Mouse (Mus musculus) lung, embryonic 14.5 days (tissue): ENCODE data around the gene Trim26. TPM values are rescaled to one million over a fixed set of nuclear protein-coding genes. Genes with fewer than 3 reads are reported as not detected.
"Not testable (repeated sequence)": the region's sequence is repeated elsewhere in the genome, so short reads cannot be mapped to it uniquely, and the experiment has no call there.

ENCODE experiments used
- ATAC-seq: fragments of 200-750 bp; cut with Nextera tagmentation; 2 replicates; pipeline ENCODE4 v1.8.0; 2017; ENCODE audit warnings: mild to moderate bottlenecking, moderate TSS enrichment, moderate library complexity; ENCODE audit not compliant: insufficient read depth
- DNase-seq: peaks from one replicate; pipeline ENCODE4 v3.0.0-alpha.2; 2015
- H3K27ac ChIP-seq: fragments of 300-500 bp; sonication (generic); 2 replicates; pipeline ENCODE4 v1.5.1; 2014; ENCODE audit warnings: low read depth, mild to moderate bottlenecking, moderate library complexity
- H3K27me3 ChIP-seq: fragments of 300-500 bp; sonication (generic); 2 replicates; pipeline ENCODE4 v1.6.1; 2014; ENCODE audit warnings: low read length, control low read depth; ENCODE audit not compliant: insufficient read depth
- H3K36me3 ChIP-seq: fragments of 300-500 bp; sonication (generic); 2 replicates; pipeline ENCODE4 v1.6.1; 2014; ENCODE audit warnings: control low read depth; ENCODE audit not compliant: insufficient read depth
- H3K4me1 ChIP-seq: fragments of 300-500 bp; sonication (generic); 2 replicates; pipeline ENCODE4 v1.6.1; 2014; ENCODE audit warnings: antibody characterized with exemption, control low read depth; ENCODE audit not compliant: insufficient read depth
- H3K4me2 ChIP-seq: fragments of 300-500 bp; sonication (generic); 2 replicates; pipeline ENCODE4 v1.6.1; 2014; ENCODE audit warnings: mild to moderate bottlenecking
- H3K4me3 ChIP-seq: fragments of 300-500 bp; sonication (generic); 2 replicates; pipeline ENCODE4 v1.5.1; 2014; ENCODE audit warnings: low read depth, low read length
- H3K9ac ChIP-seq: fragments of 300-500 bp; sonication (generic); 2 replicates; pipeline ENCODE4 v1.6.1; 2014
- H3K9me3 ChIP-seq: fragments of 300-500 bp; sonication (generic); 2 replicates; pipeline ENCODE4 v1.6.1; 2016; ENCODE audit warnings: low read depth, low read length, control low read depth
- CTCF ChIP-seq: IDR thresholded peaks from 2 replicates; pipeline ENCODE4 v1.5.1; 2016; ENCODE audit warnings: antibody characterized with exemption, low read depth
- WGBS: fragments of 180-500 bp; shearing (Covaris S2); extraction: QIAGEN DNeasy Blood & Tissue Kit; methylation state at CpG from one replicate; pipeline ENCODE4 v1.1.7; 2014; 5-methylcytosine and 5-hydroxymethylcytosine counted together
- polyA plus RNA-seq: library from polyadenylated mRNA; unstranded; fragments of >200 nt; fragmentation: Nextera tagmentation; extraction: Ambion mirVana; gene quantifications from 2 replicates; pipeline ENCODE4 v1.2.1, GENCODE M21; 2014

The Trim26 gene
- polyA plus RNA-seq, 1 experiment from 2014 or later = 35.0 TPM

DNA sequence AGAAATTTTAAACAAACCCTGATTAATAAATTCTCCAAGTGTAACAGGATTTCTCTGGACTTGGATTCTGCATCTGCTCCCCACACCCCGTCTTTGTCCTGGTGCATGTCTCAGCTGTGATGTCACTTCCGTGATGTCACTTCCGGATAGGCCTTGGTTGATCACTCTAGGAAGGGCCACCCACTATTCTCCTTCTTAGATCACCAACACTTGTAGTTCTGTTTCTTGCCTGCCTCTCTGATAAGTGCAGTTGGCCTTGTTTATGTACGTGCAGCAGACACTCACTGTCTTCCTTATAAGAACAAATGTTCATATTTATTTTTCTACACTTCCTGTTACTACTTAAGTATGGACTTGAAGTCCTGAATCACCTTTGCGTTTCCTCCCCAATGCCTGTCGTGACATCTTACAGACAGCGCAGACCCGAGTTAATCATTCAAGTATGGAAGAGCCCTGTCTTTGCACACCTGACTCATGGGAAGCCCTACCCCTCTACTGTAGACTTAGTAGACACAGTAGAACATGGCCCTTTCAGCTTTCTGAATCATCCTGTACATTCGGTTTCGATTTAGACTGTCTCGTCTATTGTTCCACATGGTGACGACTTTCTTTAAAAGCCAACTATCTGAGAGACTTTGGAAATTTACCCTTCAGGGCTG is 48.3 kb downstream of the Trim26 start:
- Histone ChIP-seq H3K4me1 (no peaks in the 10 kb centered on the region), H3K4me3 (no peak overlapping the region), H3K9me3 (no peaks in the 10 kb centered on the region), H3K27me3 (no peaks in the 10 kb centered on the region), H3K4me2 (no peak overlapping the region), H3K27ac (no peak overlapping the region), H3K9ac (no peak overlapping the region), H3K36me3 (no peaks in the 10 kb centered on the region)
- ATAC-seq (no peak), DNase-seq (no peak)
- no peak for TF ChIP-seq CTCF
- WGBS = 86% methylated on average over 12 of the region's 12 CpGs

DNA sequence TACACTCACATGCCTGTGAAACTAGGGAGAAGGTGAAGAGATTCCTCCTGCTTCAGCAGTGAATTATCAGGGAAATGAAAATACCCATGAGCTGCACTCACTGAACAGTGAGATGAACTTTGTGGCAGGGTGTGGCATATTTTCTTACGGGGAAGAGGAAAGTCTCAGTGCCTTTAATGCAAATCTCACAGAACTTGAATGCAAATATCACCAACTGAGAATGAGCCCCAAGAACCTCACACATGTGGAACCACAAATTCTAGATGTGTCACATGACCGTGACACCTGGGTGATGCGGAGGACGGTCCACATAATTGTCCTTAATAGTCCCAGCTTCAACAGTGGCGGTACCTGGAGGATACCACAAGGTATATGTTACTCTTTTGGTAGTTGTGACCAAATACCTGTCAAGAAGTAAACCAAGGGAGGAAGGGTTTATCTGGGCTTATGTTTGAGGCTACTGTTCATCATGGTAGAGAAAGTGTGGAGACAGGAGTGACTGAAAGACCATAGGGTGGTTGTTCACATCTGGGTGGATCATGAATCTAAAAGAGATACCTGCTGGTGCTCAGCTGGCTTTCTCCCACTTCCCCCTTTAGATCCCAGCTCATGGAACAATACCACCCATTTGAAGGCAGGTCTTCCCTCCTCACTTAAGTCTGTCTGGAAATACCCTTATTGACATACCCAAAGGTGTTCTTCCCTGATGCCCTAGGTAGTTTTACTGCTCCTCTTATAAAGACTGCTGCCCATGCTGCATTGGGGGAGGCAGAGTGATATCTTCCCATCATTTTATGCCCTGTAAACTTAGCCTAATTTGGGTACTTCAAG is 53.4 kb downstream of the Trim26 start, which contains the start of gene Trim40:
Trim40 (minus strand) TSS at position 51 of the 831 bp plus-strand sequence.
- no peak within 1 kb of the TSS for H3K9ac ChIP-seq
- no peaks in the 10 kb centered on the region for H3K27me3 ChIP-seq
- H3K9me3 ChIP-seq = no peaks in the 10 kb centered on the region
- H3K4me3 ChIP-seq = no peak within 1 kb of the TSS
- 80% methylated on average over 5 of the region's 5 CpGs for WGBS
- no peak for TF ChIP-seq CTCF
- H3K4me1 ChIP-seq = no peaks in the 10 kb centered on the region
- DNase-seq (no peak), ATAC-seq (no peak)
- H3K4me2 ChIP-seq = no peak within 1 kb of the TSS
- no peaks in the 10 kb centered on the region for H3K36me3 ChIP-seq
- no peak within 1 kb of the TSS for H3K27ac ChIP-seq

DNA sequence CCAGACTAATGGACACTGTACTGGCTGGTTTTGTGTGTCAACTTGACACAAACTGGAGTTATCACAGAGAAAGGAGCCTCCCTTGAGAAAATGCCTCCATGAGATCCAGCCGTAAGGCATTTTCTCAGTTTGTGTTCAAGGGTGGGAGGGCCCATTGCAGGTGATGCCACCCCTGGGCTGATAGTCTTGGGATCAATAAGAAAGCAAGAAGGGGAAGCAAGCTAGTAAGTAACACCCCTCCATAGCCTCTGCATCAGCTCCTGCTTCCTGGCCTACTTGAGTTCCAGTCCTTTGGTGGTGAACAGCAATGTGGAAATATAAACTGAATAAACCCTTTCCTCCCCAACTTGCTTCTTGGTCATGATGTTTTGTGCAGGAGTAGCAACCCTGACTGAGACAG is 54.6 kb downstream of the Trim26 start:
- H3K4me3 ChIP-seq, DNase-seq, H3K4me2 ChIP-seq, H3K36me3 ChIP-seq, H3K9me3 ChIP-seq, H3K9ac ChIP-seq, H3K27me3 ChIP-seq, H3K27ac ChIP-seq, ATAC-seq, H3K4me1 ChIP-seq: not testable (repeated sequence)
- WGBS = 80% methylated on average over 1 of the region's 1 CpGs

DNA sequence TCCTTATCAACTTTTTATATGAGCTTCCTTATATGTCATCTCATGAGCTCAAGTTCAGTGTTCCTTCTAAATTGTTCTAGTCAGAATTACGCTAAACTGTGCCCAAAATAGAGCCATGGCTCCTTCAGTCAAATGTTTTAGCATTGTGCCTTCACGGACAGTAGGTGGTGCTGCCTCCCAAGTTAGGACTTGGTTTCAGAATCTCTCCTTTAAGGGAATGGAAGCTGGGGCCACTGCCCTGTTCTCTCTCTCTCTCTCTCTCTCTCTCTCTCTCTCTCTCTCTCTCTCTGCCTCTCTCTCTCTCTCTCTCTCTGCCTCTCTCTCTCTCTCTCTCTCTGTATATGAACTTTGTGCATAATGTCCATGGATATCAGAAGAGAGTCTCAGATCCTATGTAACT is 55.4 kb downstream of the Trim26 start:
- Histone ChIP-seq H3K4me2 (no peak overlapping the region), H3K36me3 (no peaks in the 10 kb centered on the region), H3K9me3 (no peaks in the 10 kb centered on the region), H3K4me1 (no peaks in the 10 kb centered on the region), H3K4me3 (no peak overlapping the region), H3K27me3 (no peaks in the 10 kb centered on the region), H3K27ac (no peak overlapping the region), H3K9ac (no peak overlapping the region)
- TF ChIP-seq CTCF = peak; percentile 78
- 15% methylated on average over 2 of the region's 2 CpGs for WGBS
- ATAC-seq (no peak), DNase-seq (peak; percentile 79)

DNA sequence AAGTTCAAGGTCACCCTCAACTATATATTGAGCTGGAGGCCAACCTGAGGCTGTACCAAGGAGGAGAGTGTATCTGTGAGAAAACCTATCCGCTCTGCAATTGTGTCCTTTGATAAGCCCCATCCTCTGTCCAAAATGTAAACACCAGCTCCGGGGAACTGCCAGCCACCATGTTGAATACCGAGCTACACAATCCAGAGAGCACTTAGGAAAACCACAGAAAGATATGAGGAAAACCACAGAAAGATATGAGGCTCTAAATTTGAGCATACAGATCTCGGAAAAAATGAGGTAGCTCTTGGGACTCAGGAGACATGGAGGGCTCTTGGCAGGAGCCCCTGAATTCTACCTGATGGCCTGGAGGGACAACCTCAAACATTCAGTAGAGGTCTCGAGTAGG is 56.5 kb downstream of the Trim26 start:
- Histone ChIP-seq H3K27ac (no peak overlapping the region), H3K4me2 (no peak overlapping the region), H3K4me1 (no peaks in the 10 kb centered on the region), H3K27me3 (no peaks in the 10 kb centered on the region), H3K4me3 (no peak overlapping the region), H3K36me3 (no peaks in the 10 kb centered on the region), H3K9ac (no peak overlapping the region), H3K9me3 (no peaks in the 10 kb centered on the region)
- 38% methylated on average over 5 of the region's 5 CpGs for WGBS
- no peak for ATAC-seq
- DNase-seq = no peak
- no peak for TF ChIP-seq CTCF

DNA sequence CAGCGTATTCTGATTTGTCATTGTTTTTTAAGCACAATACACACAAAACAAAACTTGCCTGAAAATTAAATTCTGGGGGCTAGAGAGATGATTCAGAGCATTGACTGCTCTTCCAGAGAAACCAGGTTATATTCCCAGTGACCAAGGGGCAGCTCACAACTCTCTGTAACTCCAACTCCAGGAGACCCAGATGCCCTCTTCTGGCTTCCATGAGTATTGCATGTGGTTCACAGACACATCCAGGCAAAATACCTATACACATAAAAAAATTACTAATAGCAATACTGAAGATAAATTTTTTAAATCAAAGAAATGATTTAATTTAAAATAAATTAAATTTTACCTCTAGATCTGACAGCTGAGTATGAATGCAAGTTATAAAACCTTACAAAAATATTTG is 59.6 kb downstream of the Trim26 start:
- no peak overlapping the region for H3K27ac ChIP-seq
- 78% methylated on average over 1 of the region's 1 CpGs for WGBS

DNA sequence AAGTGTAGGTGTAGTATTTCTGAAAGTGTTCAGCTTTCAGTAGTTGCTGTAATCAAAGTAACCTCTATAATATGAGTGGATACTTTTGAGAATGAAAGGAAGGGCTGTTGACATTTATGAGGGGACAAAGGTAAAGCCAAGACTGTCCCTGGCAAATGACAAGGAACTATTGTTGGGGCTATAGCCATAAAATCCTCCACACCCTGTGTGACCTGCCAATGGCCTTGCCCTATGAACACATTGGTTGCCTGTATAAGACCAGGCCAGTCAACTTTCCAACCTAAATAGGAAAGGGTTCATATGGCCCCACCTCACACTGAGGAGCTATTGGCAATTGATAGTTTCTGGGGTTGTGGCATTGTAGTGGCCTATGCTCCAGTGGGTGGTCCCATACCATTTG is 60.1 kb downstream of the Trim26 start:
- Histone ChIP-seq H3K4me3 (no peak overlapping the region), H3K4me2 (no peak overlapping the region), H3K9ac (no peak overlapping the region), H3K27me3 (no peaks in the 10 kb centered on the region), H3K9me3 (no peaks in the 10 kb centered on the region), H3K27ac (no peak overlapping the region), H3K36me3 (no peaks in the 10 kb centered on the region), H3K4me1 (no peaks in the 10 kb centered on the region)
- no peak for ATAC-seq
- TF ChIP-seq CTCF = no peak
- no peak for DNase-seq

More for the DNA sequence above, 59.6 kb downstream of the Trim26 start:
- TF ChIP-seq CTCF = peak; percentile 66
- Histone ChIP-seq H3K36me3 (no peaks in the 10 kb centered on the region), H3K4me3 (no peak overlapping the region), H3K9ac (no peak overlapping the region), H3K27me3 (no peaks in the 10 kb centered on the region), H3K9me3 (no peaks in the 10 kb centered on the region), H3K4me2 (no peak overlapping the region), H3K4me1 (no peaks in the 10 kb centered on the region)
- ATAC-seq (no peak), DNase-seq (peak; percentile 72)
